Mouse (Mus musculus): ENCODE results near the gene 1110051M20Rik.
"Not testable (repeated sequence)": the region's sequence is repeated elsewhere in the genome, so short reads cannot be mapped to it uniquely, and the experiment has no call there.

Gene 1110051M20Rik

GRCm38 (mm10) chr2:91264711-91265681 lies 179.5 kb downstream of the 1110051M20Rik start, which contains the start of gene Arfgap2:
Arfgap2 (plus strand) TSS chr2:91264974.
- in situ Hi-C loops (cut with MboI, MseI): no loop called here

GRCm38 (mm10) chr2:91263692-91264660 lies 180.5 kb downstream of the 1110051M20Rik start:
- in situ Hi-C loops (cut with MboI, MseI): no loop called here

GRCm38 (mm10) chr2:91259493-91259892 lies 185.0 kb downstream of the 1110051M20Rik start:
- in situ Hi-C loops (cut with MboI, MseI): loop anchor here in 1 of 2 experiments (10.0 kb wide), 1 partner anchor 1195 kb away; no protein-coding TSS in a partner anchor

- in situ Hi-C loops (cut with MboI, MseI): loop anchor here in 1 of 2 experiments (10.0 kb wide), 1 partner anchor 1196 kb away; no protein-coding TSS in a partner anchor
These were observed 185.7 kb downstream of the 1110051M20Rik start for GRCm38 (mm10) chr2:91258830-91259229.

GRCm38 (mm10) chr2:91258054-91258453 lies 186.4 kb downstream of the 1110051M20Rik start:
- in situ Hi-C loops (cut with MboI, MseI): loop anchor here in 1 of 2 experiments (10.0 kb wide), 1 partner anchor 1197 kb away; no protein-coding TSS in a partner anchor

- in situ Hi-C loops (cut with MboI, MseI): loop anchor here in 1 of 2 experiments (10.0 kb wide), 1 partner anchor 1197 kb away; no protein-coding TSS in a partner anchor
These were observed 187.2 kb downstream of the 1110051M20Rik start for GRCm38 (mm10) chr2:91257126-91257980.

GRCm38 (mm10) chr2:91256256-91257125 lies 188.0 kb downstream of the 1110051M20Rik start:
- in situ Hi-C loops (cut with MboI, MseI): loop anchor here in 1 of 2 experiments (10.0 kb wide), 1 partner anchor 1198 kb away; no protein-coding TSS in a partner anchor

GRCm38 (mm10) chr2:91255661-91256150 lies 188.8 kb downstream of the 1110051M20Rik start, which contains the start of gene Pacsin3:
Pacsin3 (plus strand) TSS chr2:91255954.
- in situ Hi-C loops (cut with MboI, MseI): loop anchor here in 1 of 2 experiments (10.0 kb wide), 1 partner anchor 1199 kb away; no protein-coding TSS in a partner anchor

- in situ Hi-C loops (cut with MboI, MseI): loop anchor here in 1 of 2 experiments (10.0 kb wide), 1 partner anchor 1200 kb away; no protein-coding TSS in a partner anchor
These were observed 189.7 kb downstream of the 1110051M20Rik start for GRCm38 (mm10) chr2:91254725-91255380.

- in situ Hi-C loops (cut with MboI, MseI): loop anchor here in 1 of 2 experiments (10.0 kb wide), 1 partner anchor 1202 kb away; no protein-coding TSS in a partner anchor
These were observed 192.0 kb downstream of the 1110051M20Rik start for GRCm38 (mm10) chr2:91252512-91252911.

GRCm38 (mm10) chr2:91252001-91252400 lies 192.5 kb downstream of the 1110051M20Rik start:
- in situ Hi-C loops (cut with MboI, MseI): loop anchor here in 1 of 2 experiments (10.0 kb wide), 1 partner anchor 1203 kb away; no protein-coding TSS in a partner anchor

GRCm38 (mm10) chr2:91248366-91248765 lies 196.1 kb downstream of the 1110051M20Rik start:
- in situ Hi-C loops (cut with MboI, MseI): no loop called here

- in situ Hi-C loops (cut with MboI, MseI): no loop called here
These were observed 199.8 kb downstream of the 1110051M20Rik start for GRCm38 (mm10) chr2:91244557-91245228.

GRCm38 (mm10) chr2:91243416-91243815 lies 201.1 kb downstream of the 1110051M20Rik start:
- in situ Hi-C loops (cut with MboI, MseI): no loop called here

- in situ Hi-C loops (cut with MboI, MseI): no loop called here
These were observed 202.0 kb downstream of the 1110051M20Rik start for GRCm38 (mm10) chr2:91242547-91242946.

- in situ Hi-C loops (cut with MboI, MseI): not testable (repeated sequence)
These were observed 206.9 kb downstream of the 1110051M20Rik start for GRCm38 (mm10) chr2:91237511-91238080.
